Mouse (Mus musculus): ENCODE measurements at regions not wholly inside any gene's neighbourhood (a gene's known extent, or its start where the extent isn't known, plus 50 kb on each side); places are given as distances from the start of the nearest gene placed in this dataset.
"Not testable (repeated sequence)": the region's sequence is repeated elsewhere in the genome, so short reads cannot be mapped to it uniquely, and the experiment has no call there.

- DNase-seq, result no peak
Observed at GRCm38 (mm10) chr5:117040878-117041277, 75.0 kb downstream of the Suds3 start.

DNA sequence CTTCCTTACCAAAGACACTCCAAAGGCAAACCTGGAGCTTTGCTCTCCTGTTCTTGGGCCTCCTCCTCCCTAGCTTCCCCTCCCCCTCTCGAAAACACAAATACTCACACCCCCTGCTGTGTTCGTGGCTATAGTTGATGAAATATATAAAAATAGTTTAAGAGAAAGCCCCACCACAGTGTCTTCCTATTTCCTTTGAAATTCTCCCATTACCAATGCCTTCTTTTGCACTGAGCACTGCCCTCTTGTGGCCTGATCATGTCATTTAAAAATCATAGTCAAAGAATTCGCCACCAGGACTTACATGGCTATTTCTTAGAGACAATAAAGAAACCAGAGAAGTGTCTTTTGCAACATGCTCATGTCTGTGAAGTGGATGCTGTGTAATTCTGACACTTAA lies 78.7 kb downstream of the Suds3 start:
- peak; percentile 18 for DNase-seq

DNA sequence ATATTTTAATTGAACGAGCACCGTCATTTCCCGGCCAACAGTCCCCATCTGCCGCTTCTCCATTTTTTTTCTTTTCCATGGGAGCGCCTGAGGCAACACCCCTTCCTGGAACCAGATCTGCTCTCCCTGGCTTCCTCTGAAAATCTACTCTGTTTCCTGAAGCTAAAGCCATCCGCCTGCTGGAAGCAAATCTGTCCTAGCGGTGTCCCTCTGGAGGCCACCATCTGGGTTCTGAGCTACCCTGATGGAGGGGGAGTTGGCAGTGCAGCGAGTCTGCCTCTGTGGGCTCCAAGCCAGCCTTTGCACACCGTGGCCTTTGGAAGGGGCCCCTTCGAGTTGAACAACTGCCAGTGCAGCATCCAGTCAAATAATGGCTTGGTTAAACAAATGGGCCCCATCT lies 83.8 kb downstream of the Suds3 start:
- no peak for DNase-seq

GRCm38 (mm10) chr5:117025689-117026383 lies 90.1 kb downstream of the Suds3 start:
- no peak for DNase-seq

GRCm38 (mm10) chr5:117018419-117019150 lies 97.3 kb downstream of the Suds3 start:
- DNase-seq, result no peak

GRCm38 (mm10) chr5:117011128-117011527 lies 104.8 kb downstream of the Suds3 start:
- DNase-seq, result no peak

GRCm38 (mm10) chr5:117000770-117001201 lies 115.1 kb downstream of the Suds3 start:
- no peak for DNase-seq

DNA sequence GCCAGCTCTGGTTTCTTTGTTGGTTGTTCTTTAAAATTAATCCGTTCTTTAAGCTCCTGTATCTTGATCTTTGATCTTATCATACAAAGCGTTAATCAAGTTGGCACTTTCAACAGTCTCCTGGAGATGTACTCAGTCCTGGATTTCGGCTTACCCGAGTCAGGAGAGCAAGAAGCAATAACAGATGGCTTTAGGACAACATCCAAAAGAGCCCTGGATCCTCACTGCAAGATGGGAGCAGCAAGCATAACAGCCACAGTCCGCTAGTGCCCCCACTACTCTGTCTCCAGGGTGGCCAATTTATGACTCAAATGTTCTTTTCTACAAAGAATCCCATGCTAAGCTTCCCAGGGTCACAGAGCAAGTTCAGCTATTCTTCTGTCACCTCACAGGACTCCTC lies 121.4 kb downstream of the Suds3 start:
- no peak for DNase-seq

DNA sequence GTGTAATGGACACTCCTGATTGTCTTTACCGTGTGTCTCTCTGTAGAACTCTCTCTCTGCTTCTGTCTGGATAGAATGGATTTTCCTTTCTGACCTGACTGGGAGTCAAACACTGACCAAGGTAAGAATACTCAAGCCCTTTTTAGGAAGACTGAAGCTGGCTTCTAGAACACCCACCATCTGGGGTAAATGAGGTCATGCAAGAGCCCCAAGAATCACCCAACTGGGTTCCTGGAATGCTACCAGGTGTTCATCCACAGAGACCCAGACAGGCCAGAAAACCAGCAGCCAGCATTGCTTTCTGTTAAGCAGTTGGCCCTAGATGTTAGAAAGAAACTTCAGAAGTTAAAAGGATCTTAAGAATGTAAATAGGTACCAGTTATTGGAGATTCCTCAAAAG lies 122.2 kb downstream of the Suds3 start:
- DNase-seq, result no peak

DNA sequence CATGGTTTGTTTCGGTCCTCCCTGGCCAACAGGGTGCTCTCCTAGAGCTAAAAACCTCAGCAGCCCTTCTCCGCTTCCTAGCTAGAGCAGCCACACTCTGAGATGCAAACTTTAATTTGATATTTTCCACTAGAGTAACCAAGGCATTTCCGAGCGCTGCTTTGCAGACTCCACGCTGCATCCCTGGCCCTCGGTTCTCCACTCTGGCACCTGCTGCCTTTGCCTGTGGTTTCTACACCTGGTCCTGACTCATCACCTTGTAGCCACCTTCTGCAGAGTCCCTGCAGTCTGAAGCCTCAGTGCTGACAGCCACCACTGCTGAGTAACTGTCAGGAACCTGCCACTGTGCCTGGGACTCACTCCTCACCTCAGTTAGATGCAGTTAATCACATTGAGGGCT lies 124.5 kb downstream of the Suds3 start:
- DNase-seq, result no peak

GRCm38 (mm10) chr5:116971474-116971873 lies 144.4 kb downstream of the Suds3 start:
- DNase-seq, result not testable (repeated sequence)

- DNase-seq, result no peak
Observed at GRCm38 (mm10) chr5:116964171-116964570, 151.7 kb downstream of the Suds3 start.

GRCm38 (mm10) chr5:116963106-116963505 lies 152.8 kb downstream of the Suds3 start:
- DNase-seq, result no peak

- DNase-seq, result no peak
Observed at GRCm38 (mm10) chr5:116960041-116960440, 155.9 kb downstream of the Suds3 start.

DNA sequence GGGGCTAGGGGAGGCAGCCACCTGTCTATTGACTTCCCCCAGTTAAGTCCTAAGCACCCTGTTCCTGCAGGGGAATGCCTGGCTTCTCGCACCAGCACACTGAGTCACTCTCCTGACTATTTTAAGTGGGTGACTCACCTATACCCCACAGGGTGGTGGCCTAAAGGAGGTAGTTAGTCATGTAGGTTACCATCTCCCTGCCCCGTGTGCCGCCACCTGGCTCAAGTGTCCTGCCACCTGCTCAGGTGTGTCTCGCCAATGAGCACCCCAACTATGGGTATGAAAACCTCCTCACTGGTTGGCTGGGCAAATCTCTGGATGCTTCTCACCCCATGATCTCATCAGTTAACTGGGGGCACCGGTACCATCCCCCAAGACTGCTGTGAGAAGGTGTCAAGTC lies 157.8 kb downstream of the Suds3 start:
- no peak for DNase-seq

DNA sequence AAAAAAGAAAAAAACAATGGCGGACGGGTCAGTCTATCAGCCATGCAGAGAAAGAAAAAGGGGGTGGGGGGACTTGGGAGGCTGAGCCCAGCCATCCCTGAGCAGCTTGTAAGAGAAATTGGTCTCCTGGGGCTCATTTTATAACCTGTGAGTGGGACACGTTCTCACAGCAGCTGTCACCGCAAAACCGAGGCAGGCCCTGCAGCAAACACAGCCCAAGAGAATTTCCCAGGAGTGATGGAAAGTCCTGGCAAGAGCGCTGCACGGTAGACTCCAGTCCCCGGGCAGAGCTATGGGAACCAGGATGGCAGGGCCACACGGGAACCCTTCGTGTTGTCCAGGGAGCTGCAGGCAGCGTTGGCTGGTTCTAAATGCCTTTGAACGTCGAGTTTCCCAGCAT lies 159.3 kb downstream of the Suds3 start:
- no peak for DNase-seq

DNA sequence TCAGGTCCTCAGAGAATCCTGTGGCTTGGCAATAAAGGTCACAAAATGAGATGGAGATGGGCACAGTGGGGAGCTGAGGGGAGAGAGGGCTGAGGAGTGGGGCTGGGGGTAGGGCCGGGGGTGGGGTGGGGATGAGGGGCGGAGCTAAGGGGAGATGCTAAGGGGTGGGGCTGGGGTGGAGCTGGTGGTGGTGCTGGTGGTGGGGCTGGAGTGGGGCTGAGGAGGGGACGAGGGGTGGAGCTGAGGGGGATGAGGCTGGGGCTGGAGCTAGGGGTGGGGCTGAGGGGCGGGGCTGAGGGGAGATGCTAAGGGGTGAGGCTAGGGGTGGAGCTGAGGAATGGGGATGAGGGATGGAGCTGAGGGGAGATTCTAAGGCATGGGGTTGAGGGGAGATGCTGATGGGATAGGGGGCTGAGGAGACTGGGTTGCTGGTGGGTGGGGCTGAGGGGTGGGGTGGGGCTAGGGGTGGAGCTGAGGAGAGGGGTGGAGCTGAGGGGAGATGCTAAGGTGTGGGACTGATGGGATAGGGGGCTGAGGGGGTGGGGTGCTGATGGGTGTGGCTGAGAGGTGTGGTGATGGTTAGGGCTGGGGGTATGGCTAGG lies 165.5 kb downstream of the Suds3 start:
- DNase-seq, result no peak

GRCm38 (mm10) chr5:116934585-116934984 lies 181.3 kb downstream of the Suds3 start:
- DNase-seq, result no peak

DNA sequence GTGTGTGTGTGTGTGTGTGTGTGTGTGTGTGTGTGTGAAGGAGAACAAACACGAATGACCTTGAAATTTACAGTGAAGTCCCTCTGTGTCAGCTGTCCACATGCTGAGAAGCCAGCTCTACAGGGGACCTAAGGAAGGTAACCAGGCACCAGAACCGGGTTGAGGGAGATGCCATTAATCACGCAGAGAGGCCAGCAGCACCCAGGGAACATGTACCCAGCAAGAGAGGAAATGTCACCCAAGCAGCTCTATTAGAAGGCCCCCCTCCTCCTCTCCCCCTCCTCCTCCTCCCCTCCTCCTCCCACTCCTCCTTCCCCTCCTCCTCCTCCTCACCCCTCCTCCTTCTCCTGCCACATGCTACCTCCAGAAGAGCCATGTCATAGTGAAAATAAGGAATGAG lies 181.8 kb downstream of the Suds3 start:
- no peak for DNase-seq

DNA sequence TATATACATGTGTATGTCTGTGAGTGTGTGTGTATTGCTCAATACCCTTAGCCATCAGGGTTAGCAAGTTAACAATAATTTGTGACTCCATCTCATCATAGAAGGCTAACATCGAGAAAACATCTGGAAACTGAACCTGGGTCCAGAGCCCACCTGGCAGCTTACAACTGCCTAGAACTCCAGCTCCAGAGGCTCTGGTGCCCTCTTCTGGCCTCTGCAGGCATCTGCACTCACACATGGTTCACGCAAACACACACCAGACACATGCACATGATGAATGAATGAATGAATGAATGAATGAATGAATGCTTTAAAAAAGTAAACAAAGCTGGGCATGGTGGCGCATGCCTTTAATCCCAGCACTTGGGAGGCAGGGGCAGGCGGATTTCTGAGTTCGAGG lies 182.8 kb downstream of the Suds3 start:
- DNase-seq, result no peak

GRCm38 (mm10) chr5:116923761-116924160 lies 192.2 kb downstream of the Suds3 start:
- DNase-seq, result no peak

DNA sequence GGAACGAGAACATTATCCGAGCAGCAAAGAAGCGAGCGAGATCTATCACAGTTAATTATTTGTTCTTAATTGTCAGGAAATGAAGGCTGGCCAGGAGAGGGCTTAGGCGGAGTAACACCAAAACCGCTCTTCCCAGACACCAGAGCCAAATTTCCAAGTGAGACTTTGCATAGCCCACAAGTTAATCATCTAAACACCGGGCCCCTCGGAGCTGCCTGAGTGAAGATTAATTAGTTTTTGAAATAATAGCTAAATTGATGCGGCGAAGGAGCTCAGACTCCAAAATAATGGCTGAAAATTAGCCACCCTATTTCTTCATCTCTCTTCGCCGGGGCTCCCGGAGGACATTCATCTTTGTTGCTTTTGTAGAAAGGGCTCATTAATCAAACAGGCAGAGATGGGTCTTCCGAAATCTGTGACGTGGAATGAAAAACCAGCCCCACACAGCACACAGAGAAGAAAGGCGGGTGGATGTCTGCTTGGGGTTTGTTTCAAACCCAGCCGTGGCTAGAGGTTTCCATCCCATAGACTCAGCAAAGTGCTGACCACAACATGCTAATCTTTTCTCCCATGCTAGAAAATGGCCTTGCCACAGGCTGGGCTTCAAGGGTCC lies 193.7 kb downstream of the Suds3 start:
- no peak for DNase-seq

- DNase-seq, result no peak
Observed at GRCm38 (mm10) chr5:116914876-116915275, 201.0 kb downstream of the Suds3 start.

GRCm38 (mm10) chr5:116900846-116901245 lies 215.1 kb downstream of the Suds3 start:
- no peak for DNase-seq
